Mouse (Mus musculus) lung, adult 18-20 months (tissue): Measurements from ENCODE around the gene Ddi2.

ENCODE experiments used
- DNase-seq, 2 experiments: peaks; one replicate each; pipeline ENCODE4 v3.0.0; 2022; ENCODE audit warnings: mixed read lengths in 2 of 2

Gene Ddi2

GRCm38 (mm10) chr4:141651944-141652343, 71.3 kb downstream of the Ddi2 start:
- no peak for DNase-seq

GRCm38 (mm10) chr4:141651286-141651685, 71.9 kb downstream of the Ddi2 start:
- no peak for DNase-seq

- no peak for DNase-seq
These were observed 74.0 kb downstream of the Ddi2 start for GRCm38 (mm10) chr4:141649244-141649643.

GRCm38 (mm10) chr4:141648262-141648661, 75.0 kb downstream of the Ddi2 start:
- DNase-seq, result no peak

- DNase-seq, result no peak
These were observed 76.0 kb downstream of the Ddi2 start for GRCm38 (mm10) chr4:141647187-141647586.

GRCm38 (mm10) chr4:141645988-141646387, 77.2 kb downstream of the Ddi2 start:
- DNase-seq, result no peak

GRCm38 (mm10) chr4:141643118-141643855, 79.9 kb downstream of the Ddi2 start:
- peak; percentile 63 to 66 for DNase-seq

- no peak for DNase-seq
These were observed 81.0 kb downstream of the Ddi2 start for GRCm38 (mm10) chr4:141641961-141642811.

GRCm38 (mm10) chr4:141641353-141641771, 81.9 kb downstream of the Ddi2 start:
- no peak for DNase-seq

- DNase-seq, result no peak
These were observed 83.7 kb downstream of the Ddi2 start for GRCm38 (mm10) chr4:141639474-141639873.

GRCm38 (mm10) chr4:141636693-141637092, 86.5 kb downstream of the Ddi2 start:
- no peak for DNase-seq

- DNase-seq, result no peak
These were observed 87.2 kb downstream of the Ddi2 start for GRCm38 (mm10) chr4:141635991-141636390.

- peak; percentile 46 to 54 for DNase-seq
These were observed 90.9 kb downstream of the Ddi2 start for GRCm38 (mm10) chr4:141632111-141632873.

GRCm38 (mm10) chr4:141631250-141631649, 92.0 kb downstream of the Ddi2 start:
- DNase-seq, result no peak

- DNase-seq, result no peak
These were observed 93.2 kb downstream of the Ddi2 start for GRCm38 (mm10) chr4:141630021-141630420.

- no peak for DNase-seq
These were observed 94.6 kb downstream of the Ddi2 start for GRCm38 (mm10) chr4:141628661-141629060.
